Mouse (Mus musculus): Measurements from ENCODE around the gene Wdr63. TPM values are rescaled to one million over a fixed set of nuclear protein-coding genes. Genes with fewer than 3 reads are reported as not detected.

Wdr63 gene
- polyA plus RNA-seq, 1 experiment: 2.1 TPM

GRCm38 (mm10) chr3:146149156-146150057 is 41.5 kb upstream of the Wdr63 start, which contains the start of gene Mcoln2:
Gene Mcoln2, plus strand, starts transcription at chr3:146149833.
- TF ChIP-seq CTCF (IDR thresholded peaks at IDR 0.05; ENCODE audit: borderline replicate concordance, extremely low read depth, insufficient read depth, insufficient read length) (no peak), POLR2A (IDR thresholded peaks at IDR 0.05; ENCODE audit: borderline replicate concordance, extremely low read depth, insufficient read depth, insufficient read length, poor library complexity, severe bottlenecking) (no peak)
- no peak for DNase-seq (ENCODE audit: low read depth)

- no peak for TF ChIP-seq POLR2A (IDR thresholded peaks at IDR 0.05; ENCODE audit: borderline replicate concordance, extremely low read depth, insufficient read depth, insufficient read length, poor library complexity, severe bottlenecking)
- no peak for TF ChIP-seq CTCF (IDR thresholded peaks at IDR 0.05; ENCODE audit: borderline replicate concordance, extremely low read depth, insufficient read depth, insufficient read length)
- no peak for DNase-seq (ENCODE audit: low read depth)
These were observed 38.2 kb upstream of the Wdr63 start for GRCm38 (mm10) chr3:146146131-146146530.

- no peak for TF ChIP-seq POLR2A (IDR thresholded peaks at IDR 0.05; ENCODE audit: borderline replicate concordance, extremely low read depth, insufficient read depth, insufficient read length, poor library complexity, severe bottlenecking)
- no peak for TF ChIP-seq CTCF (IDR thresholded peaks at IDR 0.05; ENCODE audit: borderline replicate concordance, extremely low read depth, insufficient read depth, insufficient read length)
- no peak for DNase-seq (ENCODE audit: low read depth)
These were observed 37.6 kb upstream of the Wdr63 start for GRCm38 (mm10) chr3:146145501-146145900.

GRCm38 (mm10) chr3:146142523-146142922 is 34.6 kb upstream of the Wdr63 start:
- DNase-seq (ENCODE audit: low read depth): no peak
- TF ChIP-seq CTCF (IDR thresholded peaks at IDR 0.05; ENCODE audit: borderline replicate concordance, extremely low read depth, insufficient read depth, insufficient read length) (no peak), POLR2A (IDR thresholded peaks at IDR 0.05; ENCODE audit: borderline replicate concordance, extremely low read depth, insufficient read depth, insufficient read length, poor library complexity, severe bottlenecking) (no peak)

- TF ChIP-seq CTCF (IDR thresholded peaks at IDR 0.05; ENCODE audit: borderline replicate concordance, extremely low read depth, insufficient read depth, insufficient read length) (no peak), POLR2A (IDR thresholded peaks at IDR 0.05; ENCODE audit: borderline replicate concordance, extremely low read depth, insufficient read depth, insufficient read length, poor library complexity, severe bottlenecking) (no peak)
- DNase-seq (ENCODE audit: low read depth): no peak
These were observed 32.3 kb upstream of the Wdr63 start for GRCm38 (mm10) chr3:146140276-146140675.

- DNase-seq (ENCODE audit: low read depth): peak; percentile 29
These were observed 28.5 kb upstream of the Wdr63 start for GRCm38 (mm10) chr3:146136422-146136821.

GRCm38 (mm10) chr3:146135417-146135816 is 27.5 kb upstream of the Wdr63 start:
- no peak for DNase-seq (ENCODE audit: low read depth)
- no peak for TF ChIP-seq POLR2A (IDR thresholded peaks at IDR 0.05; ENCODE audit: borderline replicate concordance, extremely low read depth, insufficient read depth, insufficient read length, poor library complexity, severe bottlenecking)
- TF ChIP-seq CTCF (IDR thresholded peaks at IDR 0.05; ENCODE audit: borderline replicate concordance, extremely low read depth, insufficient read depth, insufficient read length): no peak

More at GRCm38 (mm10) chr3:146136422-146136821, 28.5 kb upstream of the Wdr63 start:
- peak; percentile 55; the same call in 1 of the 2 replicates for TF ChIP-seq CTCF (IDR thresholded peaks at IDR 0.05; ENCODE audit: borderline replicate concordance, extremely low read depth, insufficient read depth, insufficient read length)
- TF ChIP-seq POLR2A (IDR thresholded peaks at IDR 0.05; ENCODE audit: borderline replicate concordance, extremely low read depth, insufficient read depth, insufficient read length, poor library complexity, severe bottlenecking): no peak

GRCm38 (mm10) chr3:146134834-146135233 is 26.9 kb upstream of the Wdr63 start:
- TF ChIP-seq POLR2A (IDR thresholded peaks at IDR 0.05; ENCODE audit: borderline replicate concordance, extremely low read depth, insufficient read depth, insufficient read length, poor library complexity, severe bottlenecking): no peak
- no peak for TF ChIP-seq CTCF (IDR thresholded peaks at IDR 0.05; ENCODE audit: borderline replicate concordance, extremely low read depth, insufficient read depth, insufficient read length)
- DNase-seq (ENCODE audit: low read depth): no peak

GRCm38 (mm10) chr3:146127205-146127604 is 19.3 kb upstream of the Wdr63 start:
- DNase-seq (ENCODE audit: low read depth): no peak
- TF ChIP-seq CTCF (IDR thresholded peaks at IDR 0.05; ENCODE audit: borderline replicate concordance, extremely low read depth, insufficient read depth, insufficient read length) (no peak), POLR2A (IDR thresholded peaks at IDR 0.05; ENCODE audit: borderline replicate concordance, extremely low read depth, insufficient read depth, insufficient read length, poor library complexity, severe bottlenecking) (no peak)

GRCm38 (mm10) chr3:146123464-146123825 is 15.5 kb upstream of the Wdr63 start:
- DNase-seq (ENCODE audit: low read depth): peak; percentile 76
- TF ChIP-seq POLR2A (IDR thresholded peaks at IDR 0.05; ENCODE audit: borderline replicate concordance, extremely low read depth, insufficient read depth, insufficient read length, poor library complexity, severe bottlenecking) (no peak), CTCF (IDR thresholded peaks at IDR 0.05; ENCODE audit: borderline replicate concordance, extremely low read depth, insufficient read depth, insufficient read length) (no peak)

GRCm38 (mm10) chr3:146122807-146123463 is 15.0 kb upstream of the Wdr63 start:
- no peak for DNase-seq (ENCODE audit: low read depth)
- TF ChIP-seq CTCF (IDR thresholded peaks at IDR 0.05; ENCODE audit: borderline replicate concordance, extremely low read depth, insufficient read depth, insufficient read length) (no peak), POLR2A (IDR thresholded peaks at IDR 0.05; ENCODE audit: borderline replicate concordance, extremely low read depth, insufficient read depth, insufficient read length, poor library complexity, severe bottlenecking) (no peak)
